Mouse (Mus musculus) neural tube, embryonic 13.5 days (tissue): Measurements from ENCODE around the gene Piwil4. TPM values are rescaled to one million over a fixed set of nuclear protein-coding genes. Genes with fewer than 3 reads are reported as not detected.
A peak's percentile ranks its signal among the peaks of the same experiment; 100 is the strongest.

Source experiments
- ATAC-seq: fragments of 200-750 bp; cut with Nextera tagmentation; 2 replicates; pipeline ENCODE4 v1.8.0; 2017; ENCODE audit warnings: low read depth, mild to moderate bottlenecking, moderate TSS enrichment, moderate library complexity
- H3K27ac ChIP-seq: fragments of 300-500 bp; sonication (generic); replicated peaks from 2 replicates; pipeline ENCODE4 v1.5.1; 2015; ENCODE audit warnings: moderate library complexity, mild to moderate bottlenecking, inconsistent platforms
- H3K27me3 ChIP-seq: fragments of 300-500 bp; sonication (generic); 2 replicates; pipeline ENCODE4 v1.6.1; 2015; ENCODE audit warnings: mild to moderate bottlenecking, inconsistent platforms
- H3K36me3 ChIP-seq: fragments of 300-500 bp; sonication (generic); 2 replicates; pipeline ENCODE4 v1.6.1; 2015; ENCODE audit warnings: mild to moderate bottlenecking, inconsistent platforms
- H3K4me1 ChIP-seq: fragments of 300-500 bp; sonication (generic); replicated peaks from 2 replicates; pipeline ENCODE4 v1.6.1; 2015; ENCODE audit warnings: inconsistent platforms
- H3K4me2 ChIP-seq: fragments of 300-500 bp; sonication (generic); 2 replicates; pipeline ENCODE4 v1.6.1; 2015; ENCODE audit warnings: inconsistent platforms, mild to moderate bottlenecking, moderate library complexity
- H3K4me3 ChIP-seq: fragments of 300-500 bp; sonication (generic); 2 replicates; pipeline ENCODE4 v1.5.1; 2015; ENCODE audit warnings: mild to moderate bottlenecking, inconsistent platforms
- H3K9ac ChIP-seq: fragments of 300-500 bp; sonication (generic); 2 replicates; pipeline ENCODE4 v1.6.1; 2015; ENCODE audit warnings: moderate library complexity, mild to moderate bottlenecking, inconsistent platforms
- H3K9me3 ChIP-seq: fragments of 300-500 bp; sonication (generic); 2 replicates; pipeline ENCODE4 v1.6.1; 2016; ENCODE audit warnings: inconsistent platforms
- WGBS: fragments of 180-500 bp; shearing (Covaris S2); methylation state at CpG from one replicate; pipeline ENCODE4 v1.1.7; 2015; 5-methylcytosine and 5-hydroxymethylcytosine counted together
- polyA plus RNA-seq: library from polyadenylated mRNA; unstranded; fragments of >200 nt; fragmentation: Nextera tagmentation; extraction: Ambion mirVana; gene quantifications from 2 replicates; pipeline ENCODE4 v1.2.1, GENCODE M21; 2015

Gene Piwil4
- polyA plus RNA-seq, 1 experiment from 2014 or later, result not detected

- H3K9me3 ChIP-seq, result no peaks in the 10 kb centered on the region
- peaks cover 21% of the 10 kb centered on the region for H3K27me3 ChIP-seq
- no peak overlapping the region for H3K9ac ChIP-seq
- ATAC-seq, result no peak
- WGBS, result 92% methylated on average over 3 of the region's 3 CpGs
- H3K4me1 ChIP-seq, result peaks cover 18% of the 10 kb centered on the region
- no peak overlapping the region for H3K4me3 ChIP-seq
- H3K4me2 ChIP-seq, result no peak overlapping the region
- H3K36me3 ChIP-seq, result no peaks in the 10 kb centered on the region
- H3K27ac ChIP-seq, result no peak overlapping the region
Measured at GRCm38 (mm10) chr9:14754469-14754868, 13.9 kb upstream of the Piwil4 start.

- H3K4me3 ChIP-seq, result no peak overlapping the region
- no peak overlapping the region for H3K9ac ChIP-seq
- H3K36me3 ChIP-seq, result no peaks in the 10 kb centered on the region
- peaks cover 18% of the 10 kb centered on the region for H3K4me1 ChIP-seq
- no peak overlapping the region for H3K27ac ChIP-seq
- ATAC-seq, result no peak
- peaks cover 23% of the 10 kb centered on the region for H3K27me3 ChIP-seq
- no peak overlapping the region for H3K4me2 ChIP-seq
- no peaks in the 10 kb centered on the region for H3K9me3 ChIP-seq
Measured at GRCm38 (mm10) chr9:14753947-14754346, 13.4 kb upstream of the Piwil4 start.

- Histone ChIP-seq H3K27ac (no peak within 1 kb of the TSS), H3K36me3 (no peaks in the 10 kb centered on the region), H3K9ac (peak within 1 kb of the TSS; percentile 73), H3K4me3 (peak within 1 kb of the TSS; percentile 47), H3K9me3 (no peaks in the 10 kb centered on the region), H3K4me2 (peak within 1 kb of the TSS; percentile 81), H3K4me1 (peaks cover 18% of the 10 kb centered on the region), H3K27me3 (peaks cover 23% of the 10 kb centered on the region)
- ATAC-seq, result peak; percentile 81
- 1% methylated on average over 28 of the region's 28 CpGs for WGBS
Measured at GRCm38 (mm10) chr9:14752001-14752522, 11.5 kb upstream of the Piwil4 start, which contains the start of gene Fut4. TSS of gene Fut4 (minus strand) at chr9:14752393.

GRCm38 (mm10) chr9:14751503-14752000 is 11.0 kb upstream of the Piwil4 start:
- Histone ChIP-seq H3K4me2 (peak overlapping the region; percentile 81), H3K36me3 (no peaks in the 10 kb centered on the region), H3K27me3 (peaks cover 23% of the 10 kb centered on the region), H3K9ac (peak overlapping the region; percentile 73), H3K4me1 (peaks cover 18% of the 10 kb centered on the region), H3K4me3 (peak overlapping the region; percentile 47), H3K27ac (no peak overlapping the region), H3K9me3 (no peaks in the 10 kb centered on the region)
- peak; percentile 89 for ATAC-seq
- WGBS, result 1% methylated on average over 50 of the region's 50 CpGs

- H3K36me3 ChIP-seq, result no peaks in the 10 kb centered on the region
- peaks cover 23% of the 10 kb centered on the region for H3K27me3 ChIP-seq
- H3K9ac ChIP-seq, result peak overlapping the region; percentile 73
- peak; percentile 48 for ATAC-seq
- no peak overlapping the region for H3K27ac ChIP-seq
- peak overlapping the region; percentile 81 for H3K4me2 ChIP-seq
- H3K9me3 ChIP-seq, result no peaks in the 10 kb centered on the region
- WGBS, result 57% methylated on average over 42 of the region's 42 CpGs
- peak overlapping the region; percentile 47 for H3K4me3 ChIP-seq
- H3K4me1 ChIP-seq, result peaks cover 18% of the 10 kb centered on the region
Measured at GRCm38 (mm10) chr9:14750901-14751502, 10.5 kb upstream of the Piwil4 start.

- Histone ChIP-seq H3K27me3 (no peaks in the 10 kb centered on the region), H3K4me3 (no peak overlapping the region), H3K36me3 (no peaks in the 10 kb centered on the region), H3K27ac (no peak overlapping the region), H3K4me1 (no peaks in the 10 kb centered on the region), H3K9ac (no peak overlapping the region), H3K9me3 (no peaks in the 10 kb centered on the region), H3K4me2 (no peak overlapping the region)
- ATAC-seq, result no peak
- WGBS, result 82% methylated on average over 4 of the region's 4 CpGs
Measured at GRCm38 (mm10) chr9:14739498-14740150, 909 bp downstream of the Piwil4 start.

- Histone ChIP-seq H3K27ac (no peak overlapping the region), H3K27me3 (no peaks in the 10 kb centered on the region), H3K9me3 (no peaks in the 10 kb centered on the region), H3K4me2 (no peak overlapping the region), H3K4me3 (no peak overlapping the region), H3K36me3 (no peaks in the 10 kb centered on the region), H3K4me1 (peaks cover 7% of the 10 kb centered on the region), H3K9ac (no peak overlapping the region)
- peak; percentile 61; the same call in 1 of the 2 replicates for ATAC-seq
- WGBS, result 24% methylated on average over 9 of the region's 9 CpGs
Measured at GRCm38 (mm10) chr9:14730941-14731541, 9.5 kb downstream of the Piwil4 start.

- no peak for ATAC-seq
- no peak overlapping the region for H3K9ac ChIP-seq
- no peak overlapping the region for H3K4me2 ChIP-seq
- H3K4me1 ChIP-seq, result peaks cover 7% of the 10 kb centered on the region
- WGBS, result 87% methylated on average over 4 of the region's 4 CpGs
- H3K27ac ChIP-seq, result no peak overlapping the region
- H3K9me3 ChIP-seq, result no peaks in the 10 kb centered on the region
- no peaks in the 10 kb centered on the region for H3K36me3 ChIP-seq
- no peaks in the 10 kb centered on the region; the same call in 1 of the 2 replicates for H3K27me3 ChIP-seq
- no peak overlapping the region for H3K4me3 ChIP-seq
Measured at GRCm38 (mm10) chr9:14728365-14728764, 12.2 kb downstream of the Piwil4 start.

GRCm38 (mm10) chr9:14726629-14727028 is 13.9 kb downstream of the Piwil4 start:
- Histone ChIP-seq H3K9ac (no peak overlapping the region), H3K4me3 (no peak overlapping the region), H3K9me3 (no peaks in the 10 kb centered on the region), H3K4me2 (no peak overlapping the region), H3K27ac (no peak overlapping the region), H3K27me3 (peaks cover 6% of the 10 kb centered on the region), H3K36me3 (no peaks in the 10 kb centered on the region), H3K4me1 (peaks cover 7% of the 10 kb centered on the region)
- WGBS, result 64% methylated on average over 4 of the region's 4 CpGs
- ATAC-seq, result no peak

- Histone ChIP-seq H3K27me3 (peaks cover 6% of the 10 kb centered on the region), H3K4me2 (no peak overlapping the region), H3K36me3 (no peaks in the 10 kb centered on the region), H3K27ac (no peak overlapping the region), H3K4me3 (no peak overlapping the region), H3K9me3 (no peaks in the 10 kb centered on the region), H3K9ac (no peak overlapping the region), H3K4me1 (peaks cover 3% of the 10 kb centered on the region)
- 90% methylated on average over 6 of the region's 6 CpGs for WGBS
- ATAC-seq, result no peak
Measured at GRCm38 (mm10) chr9:14726005-14726404, 14.5 kb downstream of the Piwil4 start.

- no peak overlapping the region for H3K4me2 ChIP-seq
- WGBS, result 77% methylated on average over 5 of the region's 5 CpGs
- H3K9me3 ChIP-seq, result no peaks in the 10 kb centered on the region
- no peak for ATAC-seq
- H3K9ac ChIP-seq, result no peak overlapping the region
- no peak overlapping the region for H3K27ac ChIP-seq
- peaks cover 6% of the 10 kb centered on the region for H3K27me3 ChIP-seq
- no peak overlapping the region for H3K4me3 ChIP-seq
- H3K36me3 ChIP-seq, result no peaks in the 10 kb centered on the region
- H3K4me1 ChIP-seq, result no peaks in the 10 kb centered on the region
Measured at GRCm38 (mm10) chr9:14724755-14725420, 15.6 kb downstream of the Piwil4 start.

- no peaks in the 10 kb centered on the region for H3K4me1 ChIP-seq
- H3K4me2 ChIP-seq, result no peak overlapping the region
- no peaks in the 10 kb centered on the region for H3K36me3 ChIP-seq
- peaks cover 6% of the 10 kb centered on the region for H3K27me3 ChIP-seq
- H3K9ac ChIP-seq, result no peak overlapping the region
- no peaks in the 10 kb centered on the region for H3K9me3 ChIP-seq
- no peak for ATAC-seq
- 77% methylated on average over 5 of the region's 5 CpGs for WGBS
- H3K4me3 ChIP-seq, result no peak overlapping the region
- no peak overlapping the region for H3K27ac ChIP-seq
Measured at GRCm38 (mm10) chr9:14721610-14722009, 18.9 kb downstream of the Piwil4 start.
